Mouse (Mus musculus) lung, postnatal 14 days (tissue): Measurements from ENCODE around the gene Utrn.

Experiments
- DNase-seq: peaks from one replicate; pipeline ENCODE4 v3.0.0; 2021

Gene Utrn

DNA sequence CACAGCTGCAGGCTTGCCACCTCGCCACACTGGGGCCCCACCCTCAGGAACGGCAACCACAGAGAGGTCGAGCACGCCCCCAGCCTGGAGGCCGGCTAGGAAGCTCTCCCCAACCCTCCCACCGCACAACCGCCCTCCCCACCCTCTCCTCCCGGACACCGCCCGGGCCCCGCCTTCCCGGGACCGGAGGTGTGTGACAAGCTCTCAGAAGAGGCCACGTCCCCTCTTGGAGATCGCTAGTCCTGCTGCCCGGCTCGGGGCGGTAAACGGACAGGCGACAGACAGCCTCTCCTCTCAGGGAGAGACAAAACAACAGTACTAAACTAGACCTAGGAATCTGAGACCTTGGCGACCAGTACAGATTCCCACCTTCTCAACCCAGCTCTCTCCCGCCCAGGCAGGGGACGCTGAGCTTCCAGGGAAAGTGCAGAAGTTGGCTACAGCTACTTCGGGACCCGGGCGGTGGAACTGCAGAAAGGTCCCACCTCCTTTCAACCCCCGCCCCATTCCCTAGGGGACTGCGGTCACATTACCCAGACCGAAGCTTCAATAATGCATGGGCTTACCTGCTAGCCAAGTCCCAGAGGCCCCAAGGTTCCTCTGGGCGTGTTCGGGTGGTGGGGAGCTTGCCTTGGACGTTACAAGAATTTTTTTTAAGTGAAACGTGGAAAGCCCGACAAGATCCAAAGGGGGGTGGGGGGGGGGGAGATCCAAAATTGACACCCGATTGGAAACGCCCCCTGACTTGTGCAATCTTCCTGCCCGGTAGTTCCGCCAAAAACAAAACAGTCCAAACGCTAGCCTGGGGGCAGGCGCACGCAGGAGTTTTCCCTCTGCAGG is 756 bp downstream of the Utrn start:
- peak; percentile 78 for DNase-seq

DNA sequence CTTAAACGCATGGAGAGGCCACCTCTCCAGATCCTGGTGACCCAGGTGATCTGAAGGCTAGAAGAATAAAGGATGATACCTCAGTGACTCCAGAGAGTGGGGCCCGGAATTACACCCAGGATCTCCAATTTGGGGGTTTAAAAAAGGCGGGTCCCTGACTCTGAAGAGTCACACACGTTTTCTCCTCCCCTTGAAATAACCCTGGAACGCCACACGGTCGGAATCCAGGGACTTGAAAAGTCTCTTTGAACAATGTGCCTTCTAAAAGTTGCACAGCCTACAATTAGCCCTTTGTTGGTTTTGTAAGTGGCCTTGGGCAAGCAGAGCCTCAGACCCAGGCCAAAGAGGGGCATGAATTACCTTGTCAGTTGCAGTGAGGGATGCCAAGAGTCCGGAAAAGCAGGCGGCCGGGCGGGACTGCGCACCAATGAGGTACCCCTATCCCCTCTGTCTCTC is 1.4 kb downstream of the Utrn start:
- DNase-seq, result no peak

DNA sequence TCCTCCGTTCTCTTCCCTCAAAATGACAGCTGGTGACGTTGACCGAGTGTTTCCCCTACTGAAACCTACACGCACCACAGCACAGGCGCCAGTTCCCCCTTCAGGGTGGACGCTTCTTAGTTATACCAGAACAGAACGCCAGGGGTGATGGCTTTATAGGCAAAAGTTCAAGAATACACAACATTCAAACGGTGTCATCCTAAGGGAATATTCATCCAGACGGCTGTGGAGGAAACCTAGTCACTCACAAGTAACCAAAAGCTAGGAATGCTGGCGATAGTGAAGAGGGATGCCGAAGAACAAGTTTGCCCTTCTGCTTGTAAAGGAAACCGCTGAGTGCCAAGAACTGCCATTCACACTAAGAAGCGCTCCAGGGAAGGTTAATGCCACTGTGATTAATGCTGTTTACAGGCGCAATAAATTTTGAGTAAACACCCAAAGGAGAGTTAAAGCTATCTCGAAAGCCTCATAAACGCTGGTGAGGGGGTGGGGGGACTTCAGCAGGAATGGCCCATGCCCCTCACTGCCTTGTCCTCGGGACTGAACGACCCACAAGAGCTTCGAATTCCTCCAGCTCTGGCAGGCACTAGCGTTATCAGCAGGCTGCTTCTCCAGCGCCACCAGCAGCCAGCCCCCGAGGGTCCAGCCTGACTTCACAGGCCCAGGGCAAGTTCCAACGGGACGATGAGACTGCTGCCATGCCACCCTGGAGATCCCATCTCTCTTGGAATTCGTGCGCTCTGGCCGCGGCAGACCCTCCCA is 2.0 kb downstream of the Utrn start:
- peak; percentile 43 for DNase-seq

DNA sequence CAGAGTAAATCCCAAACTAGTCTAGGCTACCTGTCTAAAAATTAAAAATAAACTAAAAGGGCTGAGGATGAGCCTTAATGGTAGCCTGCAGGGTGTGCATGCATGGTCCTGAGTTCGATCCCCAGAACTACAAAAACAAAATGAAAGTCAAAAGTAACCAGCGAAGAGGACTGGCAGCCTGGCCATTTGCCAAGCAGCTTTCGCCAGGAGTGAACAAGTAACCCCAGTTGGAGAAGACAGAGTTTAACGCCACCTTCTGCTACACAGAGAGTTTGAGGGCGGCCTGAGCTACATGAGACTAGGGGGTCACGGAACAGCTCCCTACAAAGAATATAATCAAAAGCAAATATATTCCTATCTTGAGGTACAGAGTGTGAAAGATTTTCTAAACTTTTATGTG is 4.0 kb downstream of the Utrn start:
- peak; percentile 37 for DNase-seq

DNA sequence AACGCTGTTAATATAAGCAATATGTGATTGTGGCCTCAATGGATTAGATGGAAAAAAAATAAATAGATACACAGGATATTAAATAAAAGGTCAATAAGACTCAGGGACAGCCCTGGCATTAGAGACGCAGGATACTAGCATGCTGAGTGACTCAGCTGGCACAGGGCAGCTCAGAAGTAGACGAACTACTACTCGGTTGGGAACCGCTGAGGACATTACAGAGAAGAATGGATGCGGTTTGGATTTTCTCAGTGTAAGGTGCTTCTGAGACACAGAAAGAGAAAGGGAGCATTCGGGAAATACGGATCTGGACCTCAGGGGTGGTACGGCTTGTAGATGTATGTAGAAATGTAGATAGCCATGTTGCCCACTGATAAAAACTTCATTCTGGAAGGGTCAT is 5.6 kb downstream of the Utrn start:
- no peak for DNase-seq

DNA sequence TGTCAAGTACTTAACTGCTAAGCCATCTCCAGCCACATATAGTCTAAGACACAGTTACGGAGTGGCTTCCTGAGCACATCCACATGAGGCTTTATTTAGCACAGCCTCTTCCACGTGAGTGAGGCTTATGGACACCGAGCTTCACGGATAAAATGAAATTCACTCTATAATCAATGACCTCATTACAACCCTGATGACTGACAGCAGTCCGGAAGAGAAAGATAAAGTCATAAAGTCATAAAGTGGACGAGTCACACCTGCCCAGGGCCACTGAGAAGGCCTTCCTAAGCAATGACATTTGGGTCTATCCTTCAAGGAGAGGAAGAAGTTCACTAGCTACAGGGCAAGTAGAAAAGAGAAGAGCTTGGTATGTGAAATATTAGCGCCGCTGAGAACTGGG is 7.1 kb downstream of the Utrn start:
- no peak for DNase-seq

DNA sequence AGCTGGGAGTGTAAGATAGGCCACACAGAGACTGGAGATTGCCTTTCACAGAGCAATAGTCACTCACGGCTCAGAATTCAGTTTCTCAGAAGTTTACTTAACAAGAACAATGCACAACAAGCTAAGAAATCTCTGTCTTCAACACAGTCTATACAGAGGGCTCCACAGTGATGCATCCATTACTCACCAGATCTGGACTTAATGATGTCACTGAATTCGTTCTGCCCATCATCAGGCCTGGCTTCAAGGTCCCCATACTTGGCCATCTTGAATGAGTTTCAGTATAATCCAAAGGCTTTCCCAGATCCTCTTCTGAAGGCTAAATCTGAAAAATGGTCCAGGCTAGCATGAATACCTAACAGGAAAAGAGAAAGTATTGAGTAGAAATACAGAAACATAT is 7.8 kb downstream of the Utrn start:
- DNase-seq, result no peak

DNA sequence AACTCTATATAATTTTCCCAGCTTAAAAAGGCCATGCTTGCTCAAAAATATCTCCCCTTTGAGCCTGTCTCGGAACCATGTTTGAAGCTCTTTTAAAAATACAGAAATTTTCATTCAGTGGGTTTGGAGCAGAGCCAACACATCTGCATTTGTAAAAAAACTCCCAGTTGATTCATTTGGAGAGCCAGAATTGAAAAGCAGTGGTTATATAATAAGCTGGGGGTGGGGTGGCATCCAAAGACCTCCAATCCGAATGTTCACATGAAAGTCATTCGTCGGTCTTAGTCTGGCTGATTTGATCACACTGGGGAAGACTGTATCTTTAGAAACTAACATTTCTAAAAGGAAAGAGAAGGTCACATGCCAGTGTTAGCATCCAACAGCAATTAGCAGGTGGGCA is 8.4 kb downstream of the Utrn start:
- no peak for DNase-seq

DNA sequence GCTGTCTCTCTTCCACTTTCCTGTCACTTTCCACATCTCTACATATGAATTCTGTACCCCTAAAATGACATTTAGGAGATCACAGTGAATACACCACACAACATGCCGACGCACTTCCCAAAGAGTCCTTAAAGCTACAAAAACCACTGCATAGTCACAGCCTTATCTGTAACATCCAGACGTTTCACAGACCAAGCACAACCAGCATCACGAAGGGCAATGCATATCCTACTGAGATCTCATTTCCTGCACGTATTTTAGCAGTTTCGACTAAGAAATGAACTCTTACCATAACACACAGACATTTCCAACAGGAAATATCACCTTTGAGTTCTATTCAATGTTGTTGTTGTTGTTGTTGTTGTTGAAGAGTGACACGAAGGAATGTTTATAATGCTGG is 8.8 kb downstream of the Utrn start:
- DNase-seq, result no peak

DNA sequence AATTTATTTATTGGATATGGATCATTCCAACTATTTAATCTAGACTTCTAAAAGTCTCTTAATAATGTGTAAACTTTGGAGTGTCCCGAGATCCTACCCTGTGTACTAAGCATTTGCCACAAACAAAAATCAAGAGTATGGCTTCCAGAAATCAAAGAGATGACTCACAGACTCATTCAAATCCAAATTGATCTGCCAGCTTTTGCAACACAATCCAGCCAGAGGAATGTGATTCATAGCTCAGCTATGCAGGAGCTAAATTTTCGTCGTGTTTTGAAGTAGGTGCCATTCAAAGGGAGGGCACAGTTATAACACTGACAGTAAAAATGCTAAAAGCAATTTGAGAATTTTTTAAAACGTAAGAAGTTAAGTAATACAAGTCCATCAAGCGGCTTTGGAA is 11.1 kb downstream of the Utrn start:
- DNase-seq, result no peak

DNA sequence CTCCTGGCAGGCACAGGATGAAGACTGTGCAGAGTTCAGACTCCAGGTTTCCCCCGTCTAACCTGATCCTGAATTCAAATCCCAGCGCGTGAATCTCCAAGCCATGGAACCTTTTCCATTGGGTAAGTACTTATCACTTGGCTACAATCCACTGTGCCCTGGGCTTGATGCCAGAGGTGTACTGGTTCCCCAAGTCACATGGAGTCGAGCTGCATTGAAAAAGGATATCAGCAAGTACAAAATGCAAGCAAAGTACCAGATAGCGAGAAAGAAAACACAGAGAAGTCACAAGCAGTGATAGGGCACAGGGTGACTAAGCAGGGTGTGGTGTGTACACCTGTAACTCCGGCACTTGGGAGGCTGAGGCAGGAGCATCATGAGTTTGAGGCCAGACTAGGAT is 14.9 kb downstream of the Utrn start:
- DNase-seq, result peak; percentile 67

DNA sequence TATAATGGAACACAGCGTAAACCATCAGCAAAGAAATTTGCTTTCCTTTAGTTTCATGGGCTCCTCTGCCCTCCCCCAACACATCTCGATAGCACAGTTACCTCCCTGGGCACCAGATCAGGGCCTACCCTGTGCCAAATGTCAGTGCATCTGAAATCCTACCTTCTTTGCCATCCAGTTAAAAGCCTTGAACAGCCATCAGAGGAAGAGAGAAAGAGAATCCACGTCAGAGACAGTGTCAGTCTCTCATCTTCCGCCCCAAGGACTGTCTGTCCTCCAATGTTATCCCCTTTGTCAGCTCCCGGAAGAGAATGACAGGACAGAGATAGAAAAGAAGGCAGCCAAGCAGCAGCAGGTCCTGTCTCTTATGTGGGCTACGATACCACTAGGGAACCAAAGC is 15.4 kb downstream of the Utrn start:
- DNase-seq, result no peak

DNA sequence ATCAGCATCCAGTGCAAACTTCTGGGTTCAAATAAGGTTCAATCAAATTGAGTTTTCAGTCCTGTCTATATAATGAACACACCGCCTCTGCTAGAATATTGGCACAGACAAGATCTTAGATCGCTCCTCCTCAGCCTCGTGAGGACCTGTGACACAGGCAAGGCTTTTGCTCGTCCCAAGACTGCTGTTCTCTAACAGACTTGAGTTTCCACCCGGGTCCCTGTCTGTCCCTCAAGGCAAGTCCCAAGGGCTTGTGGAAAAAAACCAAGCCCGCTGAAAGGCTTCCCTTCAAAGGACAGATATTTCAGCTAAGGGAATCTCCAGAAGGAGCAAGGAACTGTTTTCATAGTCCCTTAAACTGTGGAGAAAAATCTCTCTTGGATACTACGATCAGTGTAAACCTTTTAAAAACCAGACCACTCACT is 16.0 kb downstream of the Utrn start:
- DNase-seq, result no peak

DNA sequence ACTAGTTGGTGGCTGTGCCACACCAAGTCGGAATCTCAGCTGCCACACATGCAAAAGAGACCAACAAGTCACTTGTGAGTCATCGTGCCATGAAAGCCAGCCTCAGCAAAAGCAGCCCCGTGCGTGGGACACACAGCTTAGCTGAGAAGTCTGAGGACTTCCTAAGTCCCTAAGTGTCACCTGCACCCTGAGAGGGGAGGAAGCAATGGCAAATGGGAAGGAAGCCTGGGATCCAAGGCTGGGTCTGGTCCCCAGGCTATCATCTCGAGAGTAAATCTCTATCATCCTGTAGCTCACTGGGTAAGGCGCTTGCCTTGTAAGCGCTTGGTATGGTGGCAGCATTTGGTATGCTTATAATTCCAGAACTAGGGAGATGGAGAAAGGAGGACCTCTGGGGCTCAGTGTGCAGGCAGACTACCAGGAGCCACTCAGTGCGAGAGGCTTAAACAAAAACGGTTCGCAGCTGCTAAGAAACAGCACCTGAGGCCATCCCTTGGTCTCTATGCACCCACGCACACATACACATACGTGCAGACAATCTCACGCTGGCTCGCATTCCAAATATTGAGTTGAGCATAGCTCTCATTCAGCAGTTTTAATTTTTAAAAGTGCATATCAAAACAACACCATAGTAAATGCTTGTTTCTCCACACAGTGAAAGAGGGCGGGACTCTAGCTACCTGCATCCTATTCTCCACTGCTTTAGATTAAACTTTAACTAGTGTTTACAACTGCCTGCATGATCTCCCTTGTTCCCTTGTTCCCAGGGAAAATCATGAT is 16.6 kb downstream of the Utrn start:
- no peak for DNase-seq

DNA sequence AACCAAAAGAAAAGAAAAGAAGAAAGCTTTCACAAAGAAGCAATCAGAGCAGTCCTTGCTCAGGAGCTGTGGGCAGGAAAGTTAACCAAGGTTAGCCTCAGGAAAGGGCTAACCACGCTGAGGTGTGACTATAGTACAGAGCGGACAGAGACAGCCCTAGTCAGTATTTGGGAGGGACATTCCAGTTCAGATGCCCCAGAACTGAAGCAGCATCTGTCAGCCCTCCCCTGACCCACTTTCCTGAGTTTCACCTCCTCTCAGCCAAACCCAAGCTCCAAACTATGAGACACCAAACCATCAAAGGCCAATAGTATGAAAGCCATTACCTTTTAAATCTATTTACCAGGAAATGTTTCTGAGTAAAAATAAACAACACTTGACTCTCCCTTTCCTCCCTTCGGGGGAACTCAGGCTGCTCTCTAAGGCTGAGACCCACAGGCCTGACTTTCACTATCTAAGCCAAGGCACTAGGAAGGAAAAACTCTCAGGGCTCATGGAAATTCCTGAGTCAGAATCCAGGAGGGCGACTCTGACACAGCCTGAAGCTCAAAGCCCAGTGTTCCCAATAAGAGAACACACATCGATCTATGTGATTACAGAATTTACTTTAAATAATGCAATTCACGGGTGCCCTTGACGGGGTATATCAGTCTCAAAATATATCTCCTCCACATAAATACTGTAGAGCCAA is 18.2 kb downstream of the Utrn start:
- DNase-seq, result no peak

DNA sequence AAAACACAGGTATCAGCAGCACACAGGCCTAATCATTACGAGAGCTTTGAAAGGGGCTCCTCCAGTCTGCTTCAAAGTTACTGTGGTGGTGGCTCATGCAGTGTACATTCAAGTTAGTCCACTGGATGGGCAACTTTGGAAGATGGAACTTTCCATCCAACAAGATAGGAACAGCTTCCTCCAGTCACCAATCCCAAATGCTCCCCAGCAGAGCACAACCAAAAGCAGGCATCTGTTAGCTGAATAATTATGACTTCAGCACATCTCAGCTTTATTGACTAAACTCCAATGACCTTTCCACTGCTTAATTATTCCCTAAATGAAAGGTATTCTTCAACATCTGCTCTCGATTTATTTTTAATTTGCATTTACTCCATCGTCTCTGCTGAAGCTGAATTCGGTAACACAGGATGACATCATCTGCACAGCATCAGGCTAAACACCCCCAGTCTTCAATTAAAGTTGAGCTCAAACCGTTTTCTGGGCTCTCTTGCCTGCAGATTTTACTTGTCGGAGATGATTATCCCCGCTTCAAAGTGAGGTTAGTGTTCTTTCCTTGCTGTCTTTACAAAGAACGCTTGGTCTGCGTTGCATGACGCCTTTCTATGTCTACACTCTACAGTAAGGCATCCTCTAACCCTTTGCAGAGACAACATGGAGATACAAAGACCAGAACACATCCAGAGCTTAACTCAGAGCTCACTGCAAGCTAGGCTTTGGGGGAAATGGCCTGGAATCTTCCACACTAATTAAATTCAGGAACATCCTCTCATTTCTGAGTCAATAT is 20.6 kb downstream of the Utrn start:
- DNase-seq, result no peak

DNA sequence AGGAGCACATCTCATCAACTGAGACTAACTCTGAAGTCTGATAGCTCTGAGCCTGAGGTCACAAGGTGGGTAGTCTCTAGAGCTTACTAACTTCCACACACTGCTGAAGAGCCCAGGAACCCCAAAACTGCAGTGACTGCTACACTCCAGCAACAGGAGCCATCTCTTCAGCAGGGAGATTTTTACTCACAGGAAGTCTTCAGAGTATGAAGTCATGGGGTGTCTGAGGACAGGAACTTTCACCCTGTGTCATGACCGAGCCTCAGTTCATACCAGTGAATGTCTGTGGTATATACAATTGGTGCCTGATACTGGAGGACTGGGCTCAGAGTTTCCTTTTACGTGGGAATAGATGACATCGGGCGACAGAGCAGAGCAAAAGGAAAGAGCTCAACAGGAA is 26.6 kb downstream of the Utrn start:
- no peak for DNase-seq

DNA sequence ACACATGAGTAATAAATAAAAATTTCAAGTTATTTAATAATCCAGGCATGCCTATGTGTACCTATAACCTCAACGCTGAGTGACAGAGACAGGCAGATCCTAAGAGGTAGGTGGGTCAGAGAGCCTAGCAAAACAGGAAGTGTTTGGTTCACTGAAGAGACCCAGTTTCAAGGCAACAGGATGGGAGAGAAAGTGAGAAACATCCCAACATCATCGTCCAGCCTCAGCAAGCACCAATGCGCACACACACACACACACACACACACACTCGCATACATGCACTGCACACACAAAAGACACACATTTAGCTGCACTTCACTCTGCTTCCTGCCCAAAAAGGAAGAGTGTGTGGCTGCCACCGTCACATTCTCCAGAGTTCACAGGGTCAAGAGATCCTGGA is 27.7 kb downstream of the Utrn start:
- DNase-seq, result no peak

DNA sequence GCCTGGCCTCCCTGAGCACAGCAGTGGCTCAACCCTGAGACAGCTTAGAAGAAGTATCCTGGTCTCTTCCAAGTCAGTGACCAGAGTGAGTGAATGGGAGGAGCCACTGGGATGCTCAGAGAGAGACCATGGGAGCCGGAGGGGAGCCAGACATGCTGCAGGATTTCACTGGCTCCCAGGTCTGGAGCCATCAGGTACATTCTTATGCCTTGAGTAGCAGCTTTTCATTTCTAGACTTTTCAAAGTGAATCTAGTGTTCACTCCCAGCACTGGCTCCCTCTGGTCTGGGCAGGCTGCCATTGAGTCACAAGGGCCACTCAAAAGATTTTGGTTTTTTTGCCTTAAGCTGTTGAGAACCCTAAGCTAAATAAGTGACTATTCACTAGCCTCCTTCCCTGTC is 31.5 kb downstream of the Utrn start:
- peak; percentile 75 for DNase-seq

DNA sequence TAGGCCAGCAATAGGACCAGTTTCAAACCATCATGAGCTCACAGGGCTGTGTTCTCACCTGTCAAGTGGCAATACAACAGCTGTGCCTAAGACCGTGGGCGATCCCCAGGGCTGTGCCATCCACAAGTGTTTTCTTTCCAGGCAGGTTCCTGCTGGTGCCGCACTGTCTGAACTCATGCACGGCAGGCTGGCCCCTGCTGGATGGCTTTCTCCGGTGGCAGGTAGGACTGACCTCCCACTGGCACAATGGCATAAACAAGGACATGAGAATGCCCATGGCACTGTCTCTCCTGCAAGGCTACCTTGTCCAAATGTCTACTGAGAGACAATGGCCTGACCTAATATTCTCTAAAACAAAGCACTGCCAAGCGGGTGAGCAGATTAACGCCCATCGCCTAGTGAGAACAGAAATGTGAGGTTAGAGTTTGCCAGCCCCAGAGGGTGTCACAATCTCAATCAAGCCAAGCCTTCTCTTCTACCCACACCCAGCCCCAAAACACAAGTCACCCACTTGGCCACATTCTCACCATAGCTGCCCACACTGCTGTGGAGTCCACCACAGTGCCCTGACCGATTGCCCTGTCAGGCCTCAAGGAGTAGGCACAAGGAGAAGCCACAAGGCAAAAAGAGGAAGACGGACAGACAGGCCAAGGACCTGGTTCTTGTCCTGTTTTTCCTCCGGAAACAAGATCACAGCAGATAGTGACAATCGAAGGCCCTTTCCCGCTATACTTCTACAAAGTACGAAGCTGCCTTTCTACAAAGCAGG is 32.9 kb downstream of the Utrn start:
- no peak for DNase-seq

DNA sequence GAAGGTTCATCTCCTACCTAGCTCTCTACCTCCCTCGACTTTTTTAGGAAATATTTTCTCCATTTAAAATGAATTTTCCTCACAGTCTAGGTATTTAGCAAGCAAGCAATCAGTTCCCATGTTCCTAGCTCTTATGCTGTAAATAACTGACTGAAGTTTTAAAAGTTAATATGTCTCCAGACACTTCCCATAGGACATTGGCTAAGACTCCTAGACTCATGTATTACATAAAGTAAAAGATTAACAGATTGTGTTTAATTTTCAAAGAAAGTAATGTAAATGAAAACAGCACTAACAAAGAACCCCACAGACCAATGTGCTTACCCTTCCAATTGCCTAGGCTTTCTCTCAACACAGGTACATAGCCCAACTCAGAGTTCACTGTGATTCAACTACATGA is 35.0 kb downstream of the Utrn start:
- no peak for DNase-seq
